Mouse (Mus musculus): ENCODE measurements around the gene Herc2. TPM values are rescaled to one million over a fixed set of nuclear protein-coding genes. Genes with fewer than 3 reads are reported as not detected.
A peak's percentile ranks its signal among the peaks of the same experiment; 100 is the strongest.

The Herc2 gene
- polyA plus RNA-seq, 1 experiment from 2014 or later: 22.2 TPM

GRCm38 (mm10) chr7:56042353-56042752, 7.6 kb upstream of the Herc2 start:
- Histone ChIP-seq H3K27me3 (ENCODE audit: low read depth, poor library complexity, severe bottlenecking) (no peaks in the 10 kb centered on the region), H3K4me3 (no peak overlapping the region), H3K36me3 (no peaks in the 10 kb centered on the region), H3K9me3 (replicated peaks) (no peaks in the 10 kb centered on the region), H3K4me1 (no peaks in the 10 kb centered on the region), H3K27ac (no peak overlapping the region)
- DNase-seq (ENCODE audit: low spot score): peak; percentile 76
- 14% methylated on average over 5 of the region's 5 CpGs for WGBS

GRCm38 (mm10) chr7:56043577-56044266, 6.3 kb upstream of the Herc2 start:
- no peak for DNase-seq (ENCODE audit: low spot score)
- Histone ChIP-seq H3K36me3 (no peaks in the 10 kb centered on the region), H3K9me3 (replicated peaks) (no peaks in the 10 kb centered on the region), H3K4me3 (no peak overlapping the region), H3K27me3 (ENCODE audit: low read depth, poor library complexity, severe bottlenecking) (no peaks in the 10 kb centered on the region), H3K4me1 (no peaks in the 10 kb centered on the region), H3K27ac (no peak overlapping the region)
- WGBS: 69% methylated on average over 4 of the region's 4 CpGs

GRCm38 (mm10) chr7:56044267-56044629, 5.7 kb upstream of the Herc2 start:
- H3K27ac ChIP-seq: no peak overlapping the region
- no peak overlapping the region for H3K4me3 ChIP-seq
- H3K9me3 ChIP-seq (replicated peaks): no peaks in the 10 kb centered on the region
- H3K27me3 ChIP-seq (ENCODE audit: low read depth, poor library complexity, severe bottlenecking): no peaks in the 10 kb centered on the region
- no peaks in the 10 kb centered on the region for H3K36me3 ChIP-seq
- WGBS: 89% methylated on average over 3 of the region's 3 CpGs
- DNase-seq (ENCODE audit: low spot score): no peak
- H3K4me1 ChIP-seq: peaks cover 3% of the 10 kb centered on the region; the same call in 1 of the 2 replicates

- DNase-seq (ENCODE audit: low spot score): no peak
These were observed 2.8 kb upstream of the Herc2 start for GRCm38 (mm10) chr7:56047178-56047577.

GRCm38 (mm10) chr7:56050487-56050911, 503 bp downstream of the Herc2 start:
- Histone ChIP-seq H3K27me3 (ENCODE audit: low read depth, poor library complexity, severe bottlenecking) (no peaks in the 10 kb centered on the region), H3K4me1 (peaks cover 12% of the 10 kb centered on the region), H3K27ac (peak overlapping the region; percentile 87), H3K36me3 (peaks cover 4% of the 10 kb centered on the region), H3K4me3 (peak overlapping the region; percentile 81), H3K9me3 (replicated peaks) (no peaks in the 10 kb centered on the region)
- DNase-seq (ENCODE audit: low spot score): no peak
- under 1% methylated on average over 18 of the region's 18 CpGs for WGBS

More at GRCm38 (mm10) chr7:56047178-56047577, 2.8 kb upstream of the Herc2 start:
- H3K4me1 ChIP-seq: peaks cover 12% of the 10 kb centered on the region
- no peak overlapping the region for H3K27ac ChIP-seq
- H3K36me3 ChIP-seq: no peaks in the 10 kb centered on the region
- H3K27me3 ChIP-seq (ENCODE audit: low read depth, poor library complexity, severe bottlenecking): no peaks in the 10 kb centered on the region
- WGBS: 85% methylated on average over 1 of the region's 1 CpGs
- H3K9me3 ChIP-seq (replicated peaks): no peaks in the 10 kb centered on the region
- H3K4me3 ChIP-seq: no peak overlapping the region

- Histone ChIP-seq H3K36me3 (peaks cover 19% of the 10 kb centered on the region), H3K27me3 (ENCODE audit: low read depth, poor library complexity, severe bottlenecking) (no peaks in the 10 kb centered on the region), H3K27ac (no peak overlapping the region), H3K4me1 (peaks cover 12% of the 10 kb centered on the region), H3K4me3 (no peak overlapping the region), H3K9me3 (replicated peaks) (no peaks in the 10 kb centered on the region)
- DNase-seq (ENCODE audit: low spot score): no peak
These were observed 3.0 kb downstream of the Herc2 start for GRCm38 (mm10) chr7:56052996-56053395.

GRCm38 (mm10) chr7:56055338-56055737, 5.3 kb downstream of the Herc2 start:
- 91% methylated on average over 3 of the region's 3 CpGs for WGBS
- Histone ChIP-seq H3K9me3 (replicated peaks) (no peaks in the 10 kb centered on the region), H3K27ac (no peak overlapping the region), H3K4me1 (peaks cover 7% of the 10 kb centered on the region), H3K36me3 (peaks cover 24% of the 10 kb centered on the region), H3K4me3 (no peak overlapping the region), H3K27me3 (ENCODE audit: low read depth, poor library complexity, severe bottlenecking) (no peaks in the 10 kb centered on the region)
- no peak for DNase-seq (ENCODE audit: low spot score)

GRCm38 (mm10) chr7:56064876-56065275, 14.9 kb downstream of the Herc2 start:
- H3K4me3 ChIP-seq: no peak overlapping the region
- H3K9me3 ChIP-seq (replicated peaks): no peaks in the 10 kb centered on the region
- H3K36me3 ChIP-seq: peaks cover 16% of the 10 kb centered on the region
- no peak overlapping the region for H3K27ac ChIP-seq
- 87% methylated on average over 1 of the region's 1 CpGs for WGBS
- H3K27me3 ChIP-seq (ENCODE audit: low read depth, poor library complexity, severe bottlenecking): no peaks in the 10 kb centered on the region
- no peak for DNase-seq (ENCODE audit: low spot score)
- no peaks in the 10 kb centered on the region for H3K4me1 ChIP-seq

- H3K9me3 ChIP-seq (replicated peaks): no peaks in the 10 kb centered on the region
- no peaks in the 10 kb centered on the region for H3K27me3 ChIP-seq (ENCODE audit: low read depth, poor library complexity, severe bottlenecking)
- H3K36me3 ChIP-seq: peaks cover 10% of the 10 kb centered on the region
- no peaks in the 10 kb centered on the region for H3K4me1 ChIP-seq
- no peak for DNase-seq (ENCODE audit: low spot score)
- no peak overlapping the region for H3K4me3 ChIP-seq
- WGBS: 91% methylated on average over 2 of the region's 2 CpGs
- no peak overlapping the region for H3K27ac ChIP-seq
These were observed 16.1 kb downstream of the Herc2 start for GRCm38 (mm10) chr7:56066136-56066535.

GRCm38 (mm10) chr7:56066634-56067033, 16.6 kb downstream of the Herc2 start:
- WGBS: 92% methylated on average over 1 of the region's 1 CpGs
- H3K4me1 ChIP-seq: no peaks in the 10 kb centered on the region
- no peaks in the 10 kb centered on the region for H3K9me3 ChIP-seq (replicated peaks)
- DNase-seq (ENCODE audit: low spot score): no peak
- H3K36me3 ChIP-seq: peaks cover 7% of the 10 kb centered on the region
- H3K27me3 ChIP-seq (ENCODE audit: low read depth, poor library complexity, severe bottlenecking): no peaks in the 10 kb centered on the region
- no peak overlapping the region for H3K4me3 ChIP-seq
- no peak overlapping the region for H3K27ac ChIP-seq

GRCm38 (mm10) chr7:56071724-56072123, 21.7 kb downstream of the Herc2 start:
- no peaks in the 10 kb centered on the region for H3K27me3 ChIP-seq (ENCODE audit: low read depth, poor library complexity, severe bottlenecking)
- no peaks in the 10 kb centered on the region for H3K9me3 ChIP-seq (replicated peaks)
- no peak overlapping the region for H3K4me3 ChIP-seq
- H3K27ac ChIP-seq: no peak overlapping the region
- WGBS: 90% methylated on average over 4 of the region's 4 CpGs
- DNase-seq (ENCODE audit: low spot score): no peak
- peaks cover 16% of the 10 kb centered on the region for H3K36me3 ChIP-seq
- no peaks in the 10 kb centered on the region for H3K4me1 ChIP-seq

GRCm38 (mm10) chr7:56083034-56083433, 33.0 kb downstream of the Herc2 start:
- Histone ChIP-seq H3K9me3 (replicated peaks) (no peaks in the 10 kb centered on the region), H3K27me3 (ENCODE audit: low read depth, poor library complexity, severe bottlenecking) (no peaks in the 10 kb centered on the region), H3K4me3 (no peak overlapping the region), H3K36me3 (peaks cover 35% of the 10 kb centered on the region), H3K4me1 (no peaks in the 10 kb centered on the region), H3K27ac (no peak overlapping the region)
- 90% methylated on average over 2 of the region's 2 CpGs for WGBS
- no peak for DNase-seq (ENCODE audit: low spot score)

GRCm38 (mm10) chr7:56089097-56089496, 39.1 kb downstream of the Herc2 start:
- no peaks in the 10 kb centered on the region for H3K4me1 ChIP-seq
- no peaks in the 10 kb centered on the region for H3K9me3 ChIP-seq (replicated peaks)
- 89% methylated on average over 3 of the region's 3 CpGs for WGBS
- H3K4me3 ChIP-seq: no peak overlapping the region
- H3K36me3 ChIP-seq: peaks cover 78% of the 10 kb centered on the region
- H3K27me3 ChIP-seq (ENCODE audit: low read depth, poor library complexity, severe bottlenecking): no peaks in the 10 kb centered on the region
- DNase-seq (ENCODE audit: low spot score): no peak
- no peak overlapping the region for H3K27ac ChIP-seq

- Histone ChIP-seq H3K27ac (no peak overlapping the region), H3K27me3 (ENCODE audit: low read depth, poor library complexity, severe bottlenecking) (no peaks in the 10 kb centered on the region), H3K4me3 (no peak overlapping the region), H3K9me3 (replicated peaks) (no peaks in the 10 kb centered on the region), H3K36me3 (peaks cover 83% of the 10 kb centered on the region), H3K4me1 (no peaks in the 10 kb centered on the region)
- no peak for DNase-seq (ENCODE audit: low spot score)
- 96% methylated on average over 5 of the region's 5 CpGs for WGBS
These were observed 41.4 kb downstream of the Herc2 start for GRCm38 (mm10) chr7:56091445-56091844.
